Mouse (Mus musculus) gastrocnemius, postnatal 4 days (tissue): ENCODE measurements around the gene Zdhhc18. TPM values are rescaled to one million over a fixed set of nuclear protein-coding genes. Genes with fewer than 3 reads are reported as not detected.
"Not testable (repeated sequence)": the region's sequence is repeated elsewhere in the genome, so short reads cannot be mapped to it uniquely, and the experiment has no call there.

Source experiments
- DNase-seq, 2 experiments: peaks; one replicate each; pipeline ENCODE4 v3.0.0; 2021 to 2022; ENCODE audit warnings: low spot score in 2 of 2, mixed read lengths in 2 of 2
- total RNA-seq, 2 experiments: library from RNA; stranded (reverse); gene quantifications; 2 replicates each; pipeline ENCODE4 v1.2.3; 2021

The Zdhhc18 gene
- total RNA-seq, 2 experiments from 2014 or later, result 20.8 to 23.7 TPM

DNA sequence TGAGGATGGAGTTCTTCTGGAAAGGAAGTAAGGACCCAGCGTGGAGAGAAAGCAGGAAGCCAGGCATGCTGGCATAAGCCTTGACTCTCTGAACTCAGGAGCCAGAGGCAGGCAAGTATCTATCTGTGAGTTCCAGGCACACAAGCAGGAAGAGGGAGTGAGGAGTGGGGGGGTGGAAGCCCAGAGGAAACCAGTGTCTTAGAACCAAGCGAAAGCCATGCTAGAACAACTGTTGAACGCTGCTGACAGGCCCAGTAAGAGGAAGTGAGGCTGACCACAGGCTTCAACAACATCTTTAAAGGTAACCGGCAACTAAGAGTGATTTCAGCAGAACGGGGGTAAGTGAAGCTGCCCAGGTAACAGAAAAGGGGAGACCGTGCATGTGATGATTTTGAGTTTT is 16.2 kb upstream of the Zdhhc18 start:
- no peak for DNase-seq

DNA sequence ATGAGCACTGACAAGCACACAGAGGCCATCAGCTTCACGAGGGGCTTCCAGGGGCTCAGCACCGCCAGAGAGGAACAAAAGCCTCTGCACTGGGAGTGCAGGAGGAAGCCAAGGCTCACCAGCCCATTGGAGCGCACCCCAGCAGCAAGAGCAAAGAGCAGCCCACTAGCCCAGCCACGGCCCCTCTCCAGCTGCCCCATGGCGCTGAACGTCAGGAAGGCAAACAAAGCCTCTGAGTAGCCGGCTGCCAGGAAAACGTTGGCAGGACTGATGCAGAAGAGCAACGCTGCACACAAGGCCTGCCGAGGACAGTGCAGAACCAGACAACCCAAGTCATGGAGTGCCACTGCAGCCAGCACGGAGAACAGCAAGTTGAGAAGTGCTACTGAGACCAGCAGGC is 15.2 kb upstream of the Zdhhc18 start:
- peak in 1 of 2 experiments; percentile 42 for DNase-seq

DNA sequence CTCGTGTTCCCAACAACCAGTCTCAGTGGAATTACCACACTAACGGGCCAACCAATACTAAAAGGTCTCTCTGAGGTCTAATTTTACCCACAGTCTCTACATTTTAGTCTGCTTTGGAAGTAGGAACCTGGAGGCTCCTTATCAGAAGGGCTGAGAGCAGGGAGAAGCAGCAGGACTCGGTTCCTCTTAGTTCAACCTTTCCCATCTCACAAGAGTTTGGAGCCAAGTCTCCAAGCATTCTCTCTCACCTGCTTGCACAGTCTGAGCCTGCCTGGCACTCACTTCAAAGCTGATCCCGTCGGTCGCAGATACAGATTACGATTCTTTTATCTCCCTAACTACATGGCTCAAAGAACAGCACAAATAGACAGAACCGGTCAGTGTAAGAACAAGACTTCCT is 13.0 kb upstream of the Zdhhc18 start:
- no peak for DNase-seq

DNA sequence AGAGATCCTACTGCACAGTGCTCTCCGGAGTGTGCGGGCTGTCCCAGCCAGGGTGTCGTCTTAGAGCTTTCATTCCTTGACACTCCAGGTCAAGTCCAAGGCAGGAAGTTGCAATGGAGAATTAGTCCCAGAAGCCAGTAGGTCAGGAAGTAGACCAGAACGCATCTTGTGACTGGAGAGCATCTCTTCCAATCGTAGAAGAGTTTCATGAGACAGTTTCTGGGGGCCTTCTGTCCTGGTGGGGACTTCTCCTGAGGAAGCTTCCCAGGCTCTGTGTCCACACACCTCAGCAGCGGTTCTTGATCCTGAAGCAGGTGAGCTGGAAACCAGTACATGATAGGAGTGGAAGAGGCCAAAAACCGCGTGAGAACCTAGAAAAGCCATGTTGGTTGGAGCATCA is 12.5 kb upstream of the Zdhhc18 start:
- no peak for DNase-seq

- DNase-seq, result peak; percentile 72 to 89
These were observed 10.5 kb upstream of the Zdhhc18 start for GRCm38 (mm10) chr4:133660193-133661155.

GRCm38 (mm10) chr4:133659497-133660192 is 9.7 kb upstream of the Zdhhc18 start:
- peak in 1 of 2 experiments; percentile 67 for DNase-seq

GRCm38 (mm10) chr4:133658729-133659128 is 8.8 kb upstream of the Zdhhc18 start:
- DNase-seq, result no peak

- peak in 1 of 2 experiments; percentile 29 for DNase-seq
These were observed 8.0 kb upstream of the Zdhhc18 start for GRCm38 (mm10) chr4:133657829-133658458.

GRCm38 (mm10) chr4:133656997-133657396 is 7.0 kb upstream of the Zdhhc18 start:
- DNase-seq, result no peak

DNA sequence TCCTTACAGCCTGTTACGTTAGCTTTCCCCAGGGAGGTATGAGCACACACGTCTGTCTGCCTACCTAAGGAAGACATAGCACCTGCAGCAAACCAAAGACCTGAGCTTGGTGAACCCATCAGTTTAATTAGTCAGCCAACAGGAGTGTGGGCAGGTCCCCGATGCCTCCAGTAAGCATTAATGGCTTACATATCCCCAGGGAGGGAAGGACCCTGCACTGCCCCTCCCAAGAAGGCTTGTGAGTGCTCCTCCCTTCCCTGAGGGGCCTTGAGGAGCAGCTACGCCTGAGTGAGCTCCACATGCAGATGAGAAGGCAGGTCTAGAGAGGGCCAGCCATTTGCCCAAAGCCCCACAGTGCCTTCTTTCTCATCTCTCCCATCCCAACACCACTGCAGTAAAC is 6.3 kb upstream of the Zdhhc18 start:
- no peak for DNase-seq

GRCm38 (mm10) chr4:133654070-133654469 is 4.1 kb upstream of the Zdhhc18 start:
- DNase-seq, result not testable (repeated sequence)

GRCm38 (mm10) chr4:133652746-133653145 is 2.8 kb upstream of the Zdhhc18 start:
- DNase-seq, result no peak

- DNase-seq, result no peak
These were observed 2.0 kb upstream of the Zdhhc18 start for GRCm38 (mm10) chr4:133651986-133652385.

GRCm38 (mm10) chr4:133651445-133651844 is 1.5 kb upstream of the Zdhhc18 start:
- DNase-seq, result no peak

DNA sequence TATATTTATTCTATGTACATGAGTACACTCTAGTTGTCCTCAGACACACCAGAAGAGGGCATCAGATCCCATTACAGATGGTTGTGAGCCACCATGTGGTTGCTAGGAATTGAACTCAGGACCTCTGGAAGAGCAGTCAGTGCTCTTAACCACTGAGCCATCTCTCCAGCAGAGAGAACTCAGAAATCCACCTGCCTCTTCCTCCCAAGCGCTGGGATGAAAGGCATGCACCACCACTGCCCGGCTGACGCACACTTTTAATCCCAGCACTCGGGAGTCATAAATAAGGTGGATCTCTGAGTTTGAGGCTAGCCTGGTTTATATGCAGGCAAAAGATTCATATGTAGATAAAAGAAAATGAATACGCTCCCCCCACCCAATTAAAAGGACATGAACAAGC is 490 bp downstream of the Zdhhc18 start:
- not testable (repeated sequence) for DNase-seq

- DNase-seq, result no peak
These were observed 4.3 kb downstream of the Zdhhc18 start for GRCm38 (mm10) chr4:133645680-133646079.

- DNase-seq, result no peak
These were observed 4.8 kb downstream of the Zdhhc18 start for GRCm38 (mm10) chr4:133645195-133645594.

- DNase-seq, result no peak
These were observed 15.9 kb downstream of the Zdhhc18 start for GRCm38 (mm10) chr4:133634043-133634410.

DNA sequence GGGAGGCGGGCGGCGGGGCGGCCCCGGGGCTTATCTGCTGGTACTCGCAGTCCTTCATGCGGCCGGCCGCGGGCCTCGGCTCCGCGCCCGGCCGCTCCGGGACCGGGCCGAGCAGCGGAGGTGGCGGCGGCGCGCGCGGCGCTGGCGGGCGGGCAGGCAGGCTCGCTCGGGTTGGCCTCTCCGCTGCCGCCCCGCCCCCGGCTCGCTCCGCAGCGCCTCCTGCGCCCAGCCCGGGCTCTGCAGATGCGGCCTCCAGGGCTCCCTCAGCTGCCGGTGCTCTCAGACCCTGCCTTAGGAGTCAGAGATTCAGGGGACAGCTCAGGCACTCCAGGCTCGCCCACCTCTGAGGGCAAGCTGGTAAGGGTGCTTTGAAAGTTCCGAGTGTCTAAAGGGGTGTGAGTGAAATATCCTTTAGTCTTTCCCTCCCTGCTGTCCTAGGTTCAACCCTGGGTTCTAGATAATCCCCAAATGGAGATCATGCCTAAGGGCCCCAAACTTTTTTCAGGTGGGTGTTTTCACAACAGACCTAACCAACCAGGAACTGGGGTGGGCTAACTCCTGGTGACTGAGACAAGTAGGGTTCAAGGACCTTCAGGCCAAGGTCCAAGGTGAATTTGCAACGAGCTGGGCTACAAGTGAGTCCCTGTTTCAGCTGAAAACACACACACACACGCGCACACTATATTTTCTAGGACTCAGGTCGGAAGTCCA is 16.5 kb downstream of the Zdhhc18 start:
- peak; percentile 84 to 86 for DNase-seq

DNA sequence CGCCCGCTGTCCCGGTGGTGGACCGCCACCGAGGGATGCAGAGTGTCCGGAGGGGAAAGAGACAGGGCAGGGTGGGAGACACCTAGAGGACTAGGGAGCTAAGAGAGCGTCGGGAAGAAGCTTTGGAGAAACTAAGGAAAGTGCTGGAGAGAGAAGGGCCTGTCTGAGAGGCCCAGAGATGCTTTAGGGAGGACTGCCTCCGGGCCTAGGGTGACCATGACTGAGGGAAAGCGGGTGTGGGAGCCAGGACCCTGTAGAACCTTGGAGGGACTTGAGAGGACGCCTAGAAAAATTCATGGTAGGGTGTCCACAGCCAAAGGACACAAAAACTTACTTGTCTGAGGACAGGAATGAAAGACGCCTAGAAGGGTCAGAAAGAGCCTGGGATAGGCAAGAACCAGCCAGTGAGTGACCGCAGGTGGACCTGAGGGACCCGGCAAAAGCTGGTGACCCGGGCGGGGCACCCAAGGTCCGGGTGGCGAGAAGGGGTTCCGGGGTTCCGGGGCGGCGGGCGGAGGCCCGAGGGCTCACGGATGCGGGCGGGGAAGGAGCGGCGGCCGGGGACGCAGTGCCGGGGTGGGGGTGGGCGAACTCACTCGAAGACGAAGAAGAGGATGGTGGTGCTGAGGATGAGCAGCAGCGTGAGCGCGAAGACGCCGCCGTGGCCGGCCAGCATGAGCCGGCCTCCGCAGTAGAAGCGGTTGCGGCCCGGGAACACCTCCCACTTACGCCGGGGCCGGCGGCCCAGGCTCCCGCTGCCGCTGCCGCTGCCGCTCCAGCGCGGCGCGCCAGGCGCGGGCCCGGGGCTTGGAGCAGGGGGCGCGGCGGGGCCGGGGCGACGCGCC is 17.2 kb downstream of the Zdhhc18 start:
- peak in 1 of 2 experiments; percentile 56 for DNase-seq
